Mouse (Mus musculus): ENCODE results near the gene Klhdc7a. TPM values are rescaled to one million over a fixed set of nuclear protein-coding genes. Genes with fewer than 3 reads are reported as not detected.
"Not testable (repeated sequence)": the region's sequence is repeated elsewhere in the genome, so short reads cannot be mapped to it uniquely, and the experiment has no call there.

Klhdc7a gene
- total RNA-seq, 2 experiments from 2014 or later: 7.7 to 8.1 TPM

DNA sequence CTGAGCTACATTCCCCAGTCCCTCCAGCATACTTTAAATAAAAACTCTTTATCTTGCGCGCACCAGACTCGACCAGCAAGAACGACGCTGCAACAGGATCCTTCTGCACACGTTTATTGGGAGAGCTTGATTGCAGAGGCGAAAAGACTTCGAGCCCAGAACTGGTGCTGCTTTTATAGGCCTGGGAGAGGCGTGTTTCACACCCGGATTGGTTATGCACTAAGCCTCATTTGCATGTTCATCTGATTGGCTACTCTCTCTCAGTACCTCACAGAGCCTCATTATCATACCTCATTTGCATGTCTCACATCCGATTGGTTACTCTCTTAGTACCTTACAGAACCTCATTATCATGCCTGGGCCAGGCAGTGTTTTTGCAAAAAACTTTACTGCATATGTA lies 6.5 kb downstream of the Klhdc7a start:
- DNase-seq (ENCODE audit: low spot score in 2 of 2); intact Hi-C loops (cut with DNase I): not testable (repeated sequence)

DNA sequence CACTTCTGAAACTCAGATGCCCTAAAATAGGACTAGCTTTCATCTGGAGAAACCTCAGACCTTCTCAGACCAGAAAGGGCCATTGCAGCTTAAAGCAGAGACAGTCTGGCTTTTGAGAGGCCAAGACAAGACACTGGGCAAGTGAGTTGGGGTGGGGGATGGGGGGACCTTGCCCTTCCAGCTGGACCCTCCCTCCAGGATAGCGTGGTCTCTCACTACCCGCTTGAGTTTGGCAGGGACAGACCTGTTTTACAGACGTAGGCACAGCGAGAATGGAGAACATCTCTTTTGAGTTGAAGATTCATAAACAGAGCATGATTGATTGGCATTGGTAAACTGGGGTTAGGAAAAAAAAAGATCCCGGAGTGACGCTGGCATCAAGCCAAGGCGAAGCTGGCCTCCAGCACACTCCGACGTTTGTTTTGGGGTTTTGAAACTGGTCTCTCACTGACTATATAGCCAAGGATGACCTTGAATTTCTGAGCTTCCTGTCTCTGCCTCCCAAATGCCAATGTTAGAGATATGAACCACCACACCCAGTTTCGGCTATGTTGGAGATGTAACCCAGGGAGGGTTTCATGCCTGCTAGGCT lies 7.0 kb downstream of the Klhdc7a start:
- no peak for DNase-seq (ENCODE audit: low spot score in 2 of 2)
- intact Hi-C loops (cut with DNase I): no loop called here

DNA sequence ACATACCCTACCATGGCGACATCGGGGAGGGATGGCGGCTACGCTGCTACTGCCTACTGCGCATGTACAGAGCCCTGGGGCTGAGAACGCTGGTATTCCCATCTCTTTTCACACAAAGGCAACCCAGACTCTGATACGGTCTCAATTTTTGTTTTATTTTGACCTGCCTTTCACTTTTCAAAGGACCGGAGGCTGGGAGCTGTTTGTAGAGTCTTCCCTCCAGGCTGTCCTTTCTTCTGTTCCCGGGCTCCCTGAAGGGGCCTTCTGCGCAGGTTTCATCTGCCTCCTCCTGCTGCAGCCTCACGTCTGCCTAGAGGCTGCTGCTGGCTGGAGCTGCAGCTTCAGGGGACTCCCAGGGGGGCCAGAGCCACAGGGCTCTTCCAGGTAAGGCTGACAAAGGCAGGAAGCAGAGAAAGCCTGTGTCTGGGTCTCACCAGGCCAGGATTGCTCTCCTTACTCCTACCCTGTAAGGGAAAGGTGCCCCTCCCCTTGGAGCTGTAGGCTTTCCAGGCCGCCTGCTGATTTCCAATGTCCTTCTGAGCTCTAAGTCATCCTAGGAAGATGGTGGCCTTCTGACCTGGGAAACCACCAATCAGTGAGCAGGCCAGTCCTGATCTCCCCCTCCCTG lies 7.6 kb downstream of the Klhdc7a start:
- intact Hi-C loops (cut with DNase I): no loop called here
- no peak for DNase-seq (ENCODE audit: low spot score in 2 of 2)

DNA sequence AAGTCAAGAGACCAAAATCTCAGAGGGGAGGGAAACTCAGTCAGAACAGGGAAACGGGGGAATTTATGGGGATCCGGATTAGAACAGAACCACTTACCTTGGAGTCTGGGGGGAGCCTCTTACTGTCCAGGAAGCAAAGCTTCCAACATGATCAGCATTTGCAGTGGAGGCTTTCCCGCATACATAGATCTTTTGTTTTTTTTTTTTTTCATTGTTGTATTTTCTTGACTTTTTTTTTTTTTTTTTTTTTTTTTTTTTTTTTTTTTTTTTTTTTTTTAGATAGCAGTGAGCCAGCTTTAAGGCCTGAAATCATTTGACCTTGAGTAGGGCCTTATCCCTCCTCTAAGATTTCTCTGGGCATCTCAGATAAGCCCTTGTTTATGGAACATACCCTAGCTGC lies 8.6 kb downstream of the Klhdc7a start:
- intact Hi-C loops (cut with DNase I): no loop called here
- DNase-seq (ENCODE audit: low spot score in 2 of 2): no peak

DNA sequence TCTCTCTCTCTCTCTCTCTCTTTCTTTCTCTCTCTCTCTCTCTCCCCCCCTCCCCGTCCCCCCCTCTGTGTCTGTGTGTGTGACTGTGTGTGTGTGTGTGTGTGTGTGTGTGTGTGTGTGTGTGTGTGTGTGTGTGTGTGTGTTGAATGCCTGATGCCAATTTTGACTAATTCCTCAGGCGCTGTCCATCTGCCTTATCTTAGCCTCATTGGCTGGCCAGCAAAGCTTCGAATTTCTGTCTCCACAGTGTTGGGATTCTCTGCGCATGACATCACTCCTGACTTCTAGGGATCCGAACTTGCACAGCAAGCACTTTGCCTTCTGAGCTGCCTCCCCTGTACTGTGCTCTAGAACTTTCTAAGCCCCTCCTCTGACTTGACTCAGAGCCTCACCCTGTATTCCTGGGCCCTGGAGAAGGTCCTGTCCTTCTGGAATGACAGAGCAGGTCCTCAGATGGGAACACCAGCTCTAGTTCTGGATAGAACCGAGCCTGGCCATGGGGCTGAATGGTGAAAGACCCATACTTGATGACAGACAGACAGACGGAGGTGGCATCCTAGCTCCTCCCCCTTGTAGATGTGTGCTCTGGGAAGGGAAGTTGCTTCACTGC lies 16.8 kb downstream of the Klhdc7a start:
- intact Hi-C loops (cut with DNase I): no loop called here
- DNase-seq (ENCODE audit: low spot score in 2 of 2): no peak

DNA sequence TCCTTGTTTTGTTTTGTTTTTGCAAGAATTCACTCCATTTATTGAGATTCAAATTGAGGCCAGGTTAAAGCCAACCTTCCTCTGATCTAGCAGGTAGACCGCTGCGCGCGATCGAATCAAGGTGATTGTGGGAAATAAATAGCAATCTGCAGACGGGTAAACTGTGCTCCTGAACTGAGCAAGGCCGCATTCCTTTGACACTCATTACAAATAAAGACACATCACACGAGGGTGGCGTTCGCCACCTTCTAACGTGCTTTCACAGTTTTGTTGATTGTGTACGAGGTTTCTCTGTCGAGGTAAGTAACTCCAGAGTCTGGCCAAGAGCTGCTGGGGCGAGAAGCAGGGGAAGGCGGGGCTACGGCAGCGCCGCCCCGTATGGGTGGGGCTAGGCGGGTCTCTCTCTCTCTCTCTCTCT lies 17.4 kb downstream of the Klhdc7a start:
- DNase-seq (ENCODE audit: low spot score in 2 of 2): no peak
- intact Hi-C loops (cut with DNase I): no loop called here

DNA sequence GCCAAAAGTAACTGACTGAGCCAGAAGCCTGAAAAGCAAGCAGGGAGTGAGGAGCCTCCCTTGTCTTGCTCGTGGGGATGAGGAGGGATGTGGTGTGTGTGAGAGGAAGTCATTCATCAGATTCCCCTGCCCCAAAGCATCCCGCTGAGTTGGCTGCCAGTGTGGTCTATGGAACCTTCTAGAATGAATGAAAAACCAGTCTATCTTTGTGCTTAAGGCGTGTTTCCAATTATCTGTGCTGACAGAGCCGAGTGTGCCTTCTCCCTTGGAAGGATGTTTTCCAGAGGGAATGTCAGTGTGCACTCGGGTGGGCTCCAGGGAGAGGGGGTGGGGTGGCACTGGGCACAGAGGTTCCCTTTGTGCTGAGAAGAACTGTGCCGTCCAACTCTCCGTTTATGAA lies 19.2 kb downstream of the Klhdc7a start:
- intact Hi-C loops (cut with DNase I): no loop called here
- no peak for DNase-seq (ENCODE audit: low spot score in 2 of 2)

DNA sequence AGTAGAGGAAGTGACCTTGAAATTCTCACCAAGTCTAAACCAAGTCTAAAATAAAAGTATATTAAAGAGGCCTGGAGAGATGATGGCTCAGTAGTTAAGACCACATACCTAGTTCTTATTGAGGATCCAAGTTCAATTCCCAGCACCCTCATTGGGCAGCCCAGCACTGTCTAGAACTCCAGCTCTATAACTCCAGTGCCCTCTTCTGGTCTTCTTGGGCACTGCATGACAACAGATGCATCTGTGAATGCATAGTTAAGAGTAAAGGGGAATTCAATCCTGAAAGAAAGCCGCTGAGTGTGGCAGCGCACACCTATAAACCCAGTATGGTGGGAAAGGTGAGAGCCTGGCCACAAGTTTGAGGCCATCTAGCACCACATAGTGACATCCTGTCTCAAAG lies 20.5 kb downstream of the Klhdc7a start:
- intact Hi-C loops (cut with DNase I): no loop called here
- DNase-seq (ENCODE audit: low spot score in 2 of 2): no peak

DNA sequence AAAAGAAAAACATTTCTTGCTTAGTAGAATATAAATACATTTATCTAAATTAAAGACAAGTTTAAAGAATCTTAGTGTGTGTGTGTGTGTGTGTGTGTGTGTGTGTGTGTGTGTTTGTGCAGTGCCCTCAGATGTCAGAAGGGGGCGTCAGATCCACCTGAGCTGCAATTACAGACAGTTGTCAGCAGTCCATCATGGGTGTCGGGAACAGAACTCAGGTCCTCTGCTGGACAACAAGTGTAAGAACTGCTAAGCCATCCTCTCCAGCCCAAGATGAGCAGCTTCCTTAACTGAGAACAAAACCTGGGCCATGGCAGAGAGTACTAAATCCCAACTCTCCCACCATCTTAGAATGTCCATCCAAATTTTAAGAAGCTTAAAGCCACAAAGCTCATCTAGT lies 26.0 kb downstream of the Klhdc7a start:
- intact Hi-C loops (cut with DNase I): no loop called here
- no peak for DNase-seq (ENCODE audit: low spot score in 2 of 2)

DNA sequence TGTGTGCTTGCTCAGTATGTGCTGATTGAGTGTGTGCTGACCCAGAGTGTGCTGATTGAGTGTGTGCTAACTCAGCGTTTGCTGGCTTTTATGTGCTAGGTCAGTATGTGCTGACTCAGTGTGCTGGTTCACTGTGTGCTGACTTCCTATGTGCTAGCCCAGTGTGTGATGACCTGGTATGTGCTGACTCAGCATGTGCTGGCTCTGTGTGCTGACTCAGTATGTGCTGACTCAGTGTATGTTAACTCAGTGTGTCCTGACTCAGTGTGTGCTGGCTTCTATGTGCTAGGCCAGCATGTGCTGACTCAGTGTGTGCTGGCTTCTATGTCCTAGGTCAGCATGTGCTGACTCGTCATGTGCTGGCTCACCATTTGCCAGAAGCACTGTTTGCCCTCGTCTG lies 32.3 kb downstream of the Klhdc7a start:
- DNase-seq (ENCODE audit: low spot score in 2 of 2): no peak
- intact Hi-C loops (cut with DNase I): no loop called here

DNA sequence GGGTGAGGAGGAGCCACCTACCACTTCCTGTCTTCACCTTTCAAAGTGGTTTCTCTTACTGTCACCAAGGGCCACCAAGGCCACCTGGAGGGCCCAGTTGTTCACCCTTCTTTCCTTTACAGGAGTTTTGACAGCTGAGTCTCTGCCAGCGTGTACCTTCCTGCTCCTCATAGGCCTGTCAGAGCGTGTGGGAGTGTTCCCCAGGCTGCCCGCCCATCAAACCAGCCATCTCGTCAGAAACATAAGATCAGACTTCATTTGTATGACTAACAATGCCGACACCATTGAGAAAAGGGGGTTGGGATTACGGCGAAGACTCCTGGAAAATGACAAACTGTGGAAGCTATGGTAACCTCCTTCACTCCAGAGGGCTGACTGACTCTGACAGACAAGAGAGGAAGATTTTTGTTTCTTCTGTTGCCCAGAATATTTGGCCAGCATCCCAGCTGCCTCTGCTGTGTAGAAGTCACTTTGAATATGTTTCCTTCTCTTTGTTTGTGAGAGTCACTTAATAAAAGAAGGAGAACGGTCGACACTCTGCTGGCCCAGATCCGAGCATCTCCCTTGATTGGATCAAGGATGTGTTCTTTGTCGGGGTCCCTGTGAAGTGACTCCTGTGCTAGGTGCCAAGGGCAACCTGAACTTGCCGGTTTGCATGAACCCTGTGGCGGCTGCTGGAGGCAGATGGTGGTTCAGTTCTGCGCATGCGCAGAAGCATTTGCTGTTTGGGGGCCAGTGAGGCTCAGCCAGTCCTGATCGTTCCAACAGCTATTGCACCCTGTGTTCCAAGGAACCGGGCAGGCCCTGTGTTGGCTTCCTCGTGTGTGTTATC lies 34.6 kb downstream of the Klhdc7a start:
- peak; percentile 51 to 64 for DNase-seq (ENCODE audit: low spot score in 2 of 2)
- intact Hi-C loops (cut with DNase I): no loop called here

DNA sequence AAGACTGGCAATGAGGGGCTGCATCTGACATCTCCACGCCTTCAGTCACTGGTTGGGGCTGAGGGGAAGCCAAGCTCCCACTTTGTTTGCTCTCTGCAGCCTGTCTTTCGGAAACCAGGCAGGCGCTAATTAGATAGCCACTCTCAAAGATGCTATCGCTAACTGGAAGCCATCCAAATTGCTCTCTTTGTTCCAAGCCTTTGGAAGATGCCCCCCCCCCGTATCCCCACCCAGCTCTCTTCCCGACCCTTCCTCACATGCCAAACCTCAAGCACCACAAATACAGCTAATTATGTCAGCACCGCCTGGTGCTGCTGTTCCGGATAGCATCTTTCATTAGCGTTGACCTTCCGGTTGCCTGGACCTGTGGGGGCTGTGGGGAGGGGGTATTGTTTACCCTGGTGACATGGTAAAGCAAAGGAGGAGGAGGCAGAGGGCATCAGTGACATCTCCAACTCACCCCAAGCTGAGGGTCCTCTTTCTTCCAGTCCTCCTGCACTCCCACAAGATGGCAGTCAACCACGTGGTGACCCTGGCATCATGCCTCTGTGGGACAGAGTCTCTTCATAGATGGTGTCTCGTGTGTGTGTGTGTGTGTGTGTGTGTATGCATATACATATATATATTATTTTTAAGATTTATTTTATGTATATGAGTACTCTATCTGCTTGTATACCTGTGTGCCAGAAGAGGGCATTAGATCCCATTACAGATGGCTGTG lies 35.9 kb downstream of the Klhdc7a start:
- no peak for DNase-seq (ENCODE audit: low spot score in 2 of 2)
- intact Hi-C loops (cut with DNase I): no loop called here

DNA sequence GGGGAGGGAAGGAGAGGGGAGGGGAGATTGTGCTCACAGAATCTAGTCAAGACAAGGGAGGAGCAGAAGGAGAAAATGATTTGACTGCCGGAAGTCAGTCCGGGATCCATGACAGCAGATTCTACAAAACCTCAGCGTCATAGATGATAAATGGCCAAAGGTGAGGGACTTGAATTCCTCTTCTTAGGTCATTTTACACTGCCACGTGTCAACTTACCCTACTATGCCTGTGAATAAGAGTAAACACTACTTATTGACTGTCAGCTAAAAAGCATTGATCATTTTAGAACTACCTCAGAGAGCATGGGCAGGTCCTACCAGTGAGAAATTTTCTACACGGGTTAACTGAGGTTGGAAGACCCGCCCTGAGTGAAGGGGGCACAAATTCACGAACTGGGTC lies 36.9 kb downstream of the Klhdc7a start:
- no peak for DNase-seq (ENCODE audit: low spot score in 2 of 2)
- intact Hi-C loops (cut with DNase I): no loop called here

DNA sequence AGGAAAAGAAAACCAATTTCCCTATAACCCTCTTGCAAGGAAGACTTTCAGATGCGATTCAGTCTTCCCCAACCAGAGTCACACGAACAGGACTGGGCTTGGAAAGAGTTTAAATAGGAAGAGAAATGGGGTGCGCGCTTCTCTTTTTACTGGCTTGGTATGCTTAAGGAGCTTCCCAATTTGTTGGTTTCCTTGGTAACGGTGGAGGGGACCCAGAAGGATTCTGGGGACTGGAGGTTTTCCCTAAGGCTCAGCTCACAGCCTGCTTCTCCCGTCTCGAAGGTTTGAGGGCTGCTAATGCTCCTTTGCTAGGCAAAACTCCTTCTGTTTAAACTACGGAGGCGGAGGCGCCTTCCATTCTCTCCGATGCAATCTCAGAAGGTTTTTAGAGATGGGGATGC lies 41.7 kb downstream of the Klhdc7a start:
- intact Hi-C loops (cut with DNase I): loop anchor here (5.0 kb wide), 1 partner anchor 106 kb away; no protein-coding TSS in a partner anchor

DNA sequence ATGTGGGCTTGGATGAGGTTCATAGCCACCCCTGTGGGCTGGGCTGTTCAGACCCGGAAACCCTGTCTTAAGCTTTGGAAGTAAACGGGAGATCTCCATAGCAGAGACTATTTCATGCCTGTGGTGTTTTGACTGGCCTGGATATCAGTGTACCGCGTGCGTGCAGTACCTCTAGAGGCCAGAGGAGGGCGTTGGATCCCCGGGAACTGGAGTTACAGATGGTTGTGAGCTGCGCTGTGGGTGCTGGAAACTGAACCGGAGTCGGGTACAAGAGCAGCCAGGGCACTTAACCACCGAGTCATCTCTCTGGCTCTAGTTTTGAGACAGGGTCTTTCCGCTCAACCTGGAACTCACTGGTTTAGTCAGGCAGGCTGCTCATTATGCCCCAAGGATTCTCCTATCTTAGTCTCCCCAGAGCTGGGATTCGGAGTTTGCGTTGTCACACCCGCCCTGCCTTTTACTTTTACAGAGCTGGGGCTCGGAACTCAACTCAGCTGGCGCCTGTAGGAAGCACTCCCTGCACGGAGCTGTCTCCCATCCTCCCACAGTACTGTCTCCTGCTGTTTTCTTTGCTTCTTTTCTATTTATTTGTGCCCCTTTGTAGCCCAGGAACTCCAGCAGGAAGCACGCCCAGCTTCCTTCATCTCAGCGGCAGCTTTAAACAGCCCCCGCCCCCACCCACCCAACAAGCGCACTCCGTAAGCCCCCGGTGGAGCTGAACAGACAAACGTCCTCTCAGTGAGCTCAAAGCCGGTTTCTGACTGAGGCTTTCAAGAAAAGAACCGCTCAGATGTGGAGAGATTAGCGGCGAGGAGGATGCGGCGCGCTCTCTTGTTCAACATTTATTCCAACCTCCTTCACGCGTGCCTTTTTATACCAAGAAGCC lies 42.3 kb downstream of the Klhdc7a start:
- intact Hi-C loops (cut with DNase I): loop anchor here (5.0 kb wide), 1 partner anchor 107 kb away; no protein-coding TSS in a partner anchor
- peak; percentile 43 to 76 for DNase-seq (ENCODE audit: low spot score in 2 of 2)

More for the DNA sequence above, 41.7 kb downstream of the Klhdc7a start:
- peak; percentile 59 to 88 for DNase-seq (ENCODE audit: low spot score in 2 of 2)

DNA sequence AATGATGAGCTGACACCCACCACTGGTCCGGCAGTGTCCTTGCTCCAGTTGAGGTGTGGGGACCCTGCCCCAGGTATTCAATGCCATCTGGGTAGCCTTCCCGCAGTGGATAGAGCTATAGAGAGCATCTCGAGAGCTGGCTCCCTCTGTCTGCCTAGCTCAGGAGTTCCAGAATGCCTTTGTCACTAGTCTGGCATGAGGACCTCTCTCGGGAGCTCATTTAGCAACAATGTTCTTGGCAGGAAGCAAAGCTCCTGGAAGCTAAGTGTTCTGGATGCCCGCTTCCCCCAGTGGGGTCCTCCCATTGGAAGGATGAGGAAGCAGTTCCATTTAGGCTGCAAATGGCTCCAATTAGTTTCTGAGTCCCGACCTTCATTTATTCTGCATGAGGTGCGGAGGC lies 51.1 kb downstream of the Klhdc7a start:
- intact Hi-C loops (cut with DNase I): no loop called here
- DNase-seq (ENCODE audit: low spot score in 2 of 2): no peak

All from left cerebral cortex, postnatal 25 days (tissue).